Mouse (Mus musculus) retina, adult 2 months (tissue): ENCODE measurements around the gene Rpusd3.

Experiments
- DNase-seq: peaks from one replicate; pipeline ENCODE4 v3.0.0-alpha.2; 2012; ENCODE audit warnings: low read depth, low spot score

Gene Rpusd3

DNA sequence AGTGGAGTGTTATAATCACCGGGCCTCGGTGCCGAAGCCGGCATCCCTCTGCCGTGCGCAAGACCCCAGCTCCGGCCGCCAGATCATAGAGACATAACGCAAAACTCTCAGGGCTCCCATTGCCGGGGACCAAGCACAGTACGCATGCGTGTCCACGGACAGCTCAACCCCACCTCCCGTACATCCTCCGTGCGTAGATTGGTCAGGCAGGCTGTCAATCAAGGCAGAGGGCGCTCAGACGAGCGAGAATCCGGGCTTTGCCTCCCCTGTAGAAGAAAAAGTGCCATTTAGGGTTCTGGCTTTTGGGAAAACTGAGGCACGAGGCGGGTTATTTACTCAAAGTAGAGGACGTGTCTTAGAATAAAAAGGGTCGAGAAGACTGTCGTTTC, at the start of gene Rpusd3:
Rpusd3 (minus strand) TSS at position 142 of the 389 bp plus-strand sequence.
- DNase-seq, result peak; percentile 98

DNA sequence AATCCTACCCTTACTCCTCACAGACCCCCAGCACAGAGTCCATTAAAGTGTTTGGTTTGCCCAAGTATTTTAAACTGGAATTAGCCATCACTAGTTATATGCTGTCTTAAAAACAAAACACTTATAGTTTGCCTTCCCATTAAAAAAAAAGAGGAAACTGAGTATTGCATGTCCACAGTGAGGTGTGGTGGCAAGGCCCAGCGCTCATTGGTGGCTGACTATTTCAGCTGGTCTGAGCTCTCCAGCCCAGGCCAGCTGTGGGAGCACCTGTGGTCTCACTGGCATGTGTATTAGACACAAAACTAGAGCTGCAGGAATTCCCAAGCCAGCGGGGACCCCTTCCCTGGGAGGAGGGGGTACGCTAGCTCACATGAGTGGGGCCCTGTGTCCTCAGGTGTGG, 49.4 kb upstream of the Rpusd3 start:
- no peak for DNase-seq

DNA sequence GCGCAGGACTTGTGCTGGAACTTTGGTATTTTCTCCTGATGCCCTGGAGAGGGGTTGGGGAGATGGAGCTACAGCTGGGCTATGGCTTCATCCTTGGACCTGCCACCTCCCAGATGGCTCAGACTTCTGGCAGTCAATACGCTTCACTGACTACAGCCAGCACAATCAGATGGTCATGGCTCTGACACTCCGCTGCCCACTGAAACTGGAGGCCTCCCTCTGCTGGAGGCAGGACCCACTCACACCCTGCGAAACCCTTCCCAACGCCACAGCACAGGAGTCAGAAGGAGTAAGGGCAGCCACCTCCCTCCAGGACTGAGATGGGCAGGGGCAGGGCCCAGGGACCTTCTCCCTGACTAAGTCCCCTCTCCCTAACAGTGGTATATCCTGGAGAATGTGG, 46.5 kb upstream of the Rpusd3 start:
- DNase-seq, result no peak

DNA sequence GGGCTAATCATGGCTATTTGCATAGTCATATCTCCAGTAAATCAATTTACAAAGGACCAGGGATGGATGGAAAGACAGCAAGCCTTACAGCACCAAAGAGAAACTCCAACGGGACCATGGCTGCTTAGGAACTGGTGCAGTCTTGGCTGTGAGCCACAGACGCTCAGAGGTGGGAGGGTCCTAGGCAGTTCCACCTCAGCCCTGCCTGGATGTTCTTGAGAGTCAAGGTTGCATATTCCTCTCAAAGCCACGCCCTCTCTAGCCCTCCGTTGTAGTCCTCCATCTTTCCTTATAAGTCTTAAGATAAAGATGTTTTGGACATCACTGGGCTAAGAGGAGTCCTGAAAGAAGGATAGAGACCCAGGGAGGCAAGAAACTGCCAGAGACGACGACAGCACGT, 44.9 kb upstream of the Rpusd3 start:
- no peak for DNase-seq

- DNase-seq, result no peak
These were observed 39.5 kb upstream of the Rpusd3 start for GRCm38 (mm10) chr6:113458635-113459034.

- DNase-seq, result no peak
These were observed 38.9 kb upstream of the Rpusd3 start, which contains the start of gene Il17re for GRCm38 (mm10) chr6:113457952-113458534. Il17re (plus strand) TSS chr6:113458484.

- no peak for DNase-seq
These were observed 35.9 kb upstream of the Rpusd3 start for GRCm38 (mm10) chr6:113455007-113455406.

- no peak for DNase-seq
These were observed 32.7 kb upstream of the Rpusd3 start for GRCm38 (mm10) chr6:113451839-113452238.

GRCm38 (mm10) chr6:113447639-113448038, 28.5 kb upstream of the Rpusd3 start:
- no peak for DNase-seq

- DNase-seq, result no peak
These were observed 25.2 kb upstream of the Rpusd3 start for GRCm38 (mm10) chr6:113444207-113444965.

DNA sequence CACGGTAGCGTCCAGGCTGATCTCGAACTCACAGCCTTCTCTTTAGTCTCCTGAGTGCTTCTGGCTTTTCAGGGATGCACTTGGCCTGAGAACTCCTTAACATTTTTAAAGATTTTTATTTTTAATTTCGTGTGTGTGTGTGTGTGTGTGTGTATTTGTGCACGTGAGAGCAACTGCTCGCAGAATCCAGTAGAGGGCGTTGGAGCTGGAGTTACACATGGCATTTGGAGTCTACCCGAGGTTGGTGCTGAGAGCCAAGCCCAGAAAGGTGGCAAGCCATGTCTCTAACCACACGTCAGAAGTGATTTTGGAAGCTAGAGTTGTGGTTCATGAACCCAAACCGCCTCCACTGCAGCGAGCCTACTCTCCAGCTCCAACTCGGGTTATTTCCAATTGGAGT, 24.0 kb upstream of the Rpusd3 start:
- DNase-seq, result no peak

GRCm38 (mm10) chr6:113442442-113443090, 23.4 kb upstream of the Rpusd3 start, which contains the start of gene Jagn1:
Jagn1 (plus strand) TSS chr6:113442569.
- peak; percentile 93 for DNase-seq

DNA sequence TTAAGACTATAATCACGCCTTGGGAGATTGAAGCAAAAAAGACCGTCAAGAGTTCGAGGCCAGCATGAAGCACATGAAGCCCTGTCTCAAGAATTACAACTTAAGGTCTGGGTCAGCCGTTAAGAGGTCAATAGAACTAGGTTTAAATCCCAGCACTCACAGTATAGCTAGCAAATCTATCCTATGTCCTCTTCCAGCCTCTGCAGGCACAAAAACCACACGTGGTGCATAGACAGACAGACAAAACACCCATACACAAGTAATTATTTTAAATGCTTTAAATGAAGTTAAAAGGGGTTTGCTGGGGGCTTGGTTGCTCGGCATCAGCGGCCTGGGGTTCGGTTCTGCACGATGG, 22.9 kb upstream of the Rpusd3 start:
- DNase-seq, result no peak

DNA sequence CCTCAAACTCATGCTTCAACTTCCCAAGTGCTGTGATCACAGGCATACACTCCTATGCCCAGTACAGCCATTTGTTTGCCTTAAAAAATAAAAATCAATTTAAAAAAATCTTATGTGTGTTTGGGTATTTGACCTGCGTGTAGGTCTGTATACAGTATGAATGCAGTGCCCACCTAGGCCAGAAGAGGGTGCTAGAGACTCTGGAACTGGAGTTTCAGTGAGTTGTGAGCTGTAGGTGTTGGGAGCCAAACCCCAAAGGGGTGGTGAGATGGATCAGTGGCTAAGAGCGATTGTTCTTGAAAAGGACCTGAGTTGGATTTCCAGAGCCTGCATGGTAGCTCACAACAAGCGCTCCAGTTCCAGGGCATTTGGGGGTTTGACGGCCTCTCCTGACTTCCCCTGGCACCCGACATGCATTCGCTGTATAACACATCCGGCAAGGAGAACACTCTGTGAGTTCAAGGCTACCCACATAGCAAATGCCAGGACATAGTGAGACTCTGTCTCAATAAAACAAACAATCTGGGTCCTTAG, 22.1 kb upstream of the Rpusd3 start:
- DNase-seq, result peak; percentile 50

DNA sequence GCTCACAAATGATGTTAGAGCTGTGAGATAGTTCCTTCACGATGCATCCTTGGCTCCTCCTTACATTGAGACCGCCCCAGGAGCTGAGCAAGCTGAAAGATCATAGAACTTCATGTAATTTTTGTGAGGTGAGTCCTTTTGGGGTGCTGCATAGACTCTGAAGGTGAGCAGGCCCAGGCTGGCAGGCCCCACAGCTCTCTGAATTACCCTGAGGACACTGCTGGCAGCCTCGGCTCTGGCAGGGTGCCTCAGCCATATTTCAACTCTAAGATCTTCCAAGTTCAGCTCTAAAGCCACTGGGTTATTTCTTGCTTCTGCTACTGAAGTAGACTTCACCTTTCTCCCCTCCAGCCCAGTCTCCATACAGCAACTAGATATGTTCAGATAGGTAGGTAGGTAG, 21.5 kb upstream of the Rpusd3 start:
- DNase-seq, result no peak

- DNase-seq, result no peak
These were observed 19.7 kb upstream of the Rpusd3 start for GRCm38 (mm10) chr6:113438721-113439430.

- no peak for DNase-seq
These were observed 18.0 kb upstream of the Rpusd3 start for GRCm38 (mm10) chr6:113437135-113437534.

DNA sequence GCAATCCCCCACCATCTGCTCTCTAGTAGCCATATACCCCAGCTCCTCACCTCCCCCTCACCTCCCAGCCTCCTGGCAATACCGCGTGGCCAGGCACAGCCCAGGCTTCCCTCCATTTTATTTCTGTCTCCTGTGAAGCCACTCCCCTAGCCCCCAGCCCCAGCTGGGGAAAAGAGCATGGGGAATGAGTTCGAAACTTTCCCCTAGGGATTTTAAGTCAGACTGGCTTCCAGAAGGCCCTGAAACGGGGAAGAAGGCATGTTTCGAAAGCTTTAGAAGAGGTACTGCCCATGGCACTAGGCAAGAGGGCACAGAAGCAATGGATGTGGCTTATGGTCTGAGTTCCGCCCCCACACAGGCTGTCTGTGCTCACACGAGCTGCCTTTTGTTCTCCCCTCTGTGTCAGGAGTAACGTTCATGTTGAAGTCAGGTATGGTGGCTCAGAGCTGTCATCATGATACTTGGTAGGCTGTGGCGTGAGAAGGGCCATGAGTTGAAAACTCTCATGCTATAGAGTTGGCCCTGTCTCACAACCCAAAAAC, 16.6 kb upstream of the Rpusd3 start, which contains the start of gene Cidec:
Cidec (minus strand) TSS at position 97 of the 542 bp plus-strand sequence.
- DNase-seq, result no peak

- no peak for DNase-seq
These were observed 15.6 kb upstream of the Rpusd3 start for GRCm38 (mm10) chr6:113434691-113435090.

DNA sequence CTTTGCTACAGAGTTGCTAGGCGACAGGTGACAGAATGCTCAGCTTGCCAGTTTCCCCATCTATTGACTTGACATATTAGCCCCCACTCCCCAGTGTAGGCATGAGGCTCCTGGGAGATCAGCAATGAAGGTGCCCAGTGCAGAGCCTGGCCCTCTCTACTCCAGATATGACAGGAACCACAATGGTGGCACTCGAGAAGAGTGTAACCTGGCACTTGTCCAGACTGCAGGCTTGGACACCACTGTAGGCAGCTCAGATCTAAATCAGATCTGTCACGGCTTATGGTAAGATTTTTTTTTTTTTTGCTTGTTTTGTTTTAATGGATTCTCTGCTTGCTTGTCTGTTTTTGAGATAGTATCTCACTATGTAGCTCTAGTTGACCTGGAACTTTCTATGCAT, 14.5 kb upstream of the Rpusd3 start:
- DNase-seq, result no peak

DNA sequence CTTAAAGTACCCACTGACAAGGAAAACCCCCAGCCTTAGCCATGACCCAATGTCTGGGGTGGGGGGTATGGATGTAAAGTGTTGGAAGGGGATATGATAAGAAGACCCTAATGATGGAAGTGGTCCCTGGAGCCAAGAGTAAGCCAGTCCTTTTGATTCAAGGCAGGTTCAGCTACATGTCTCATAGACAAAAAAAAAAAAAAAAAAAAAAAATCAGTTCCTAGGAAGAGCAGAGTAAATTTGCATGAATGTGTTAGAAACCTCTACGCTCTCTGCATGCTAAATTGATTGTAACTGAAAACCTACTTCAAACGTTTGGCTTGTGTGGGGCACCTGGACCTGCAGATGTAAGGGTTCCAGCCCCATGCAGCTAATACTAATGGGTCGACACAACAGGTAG, 12.7 kb upstream of the Rpusd3 start:
- no peak for DNase-seq

GRCm38 (mm10) chr6:113430846-113431245, 11.7 kb upstream of the Rpusd3 start:
- no peak for DNase-seq
